Mouse (Mus musculus) embryo, embryonic 9.5 days (tissue): ENCODE results near the gene Oard1.

Experiments used
- DNase-seq: peaks from one replicate; pipeline ENCODE4 v3.0.0-alpha.2; 2017; ENCODE audit errors: extremely low spot score

Gene Oard1

DNA sequence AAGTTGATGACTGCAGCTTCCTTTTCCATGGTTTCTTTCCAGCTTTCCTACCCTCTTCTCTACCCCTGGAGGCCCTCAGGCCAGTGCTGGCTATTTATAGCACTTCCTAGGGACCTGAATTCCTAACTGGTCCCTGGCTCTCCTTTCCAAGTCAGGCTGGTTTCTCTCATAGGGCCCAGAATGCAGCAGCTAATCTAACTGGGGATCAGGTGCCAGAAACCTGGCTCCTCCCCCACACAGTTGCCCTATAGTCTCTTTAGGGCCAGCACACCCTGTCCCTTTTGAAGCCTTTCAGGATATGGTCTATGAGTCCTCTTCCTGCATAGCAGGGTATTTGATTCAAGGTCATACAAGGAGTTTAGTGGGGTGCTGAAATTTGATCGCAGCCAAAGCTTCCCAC is 26.7 kb downstream of the Oard1 start:
- DNase-seq: no peak

DNA sequence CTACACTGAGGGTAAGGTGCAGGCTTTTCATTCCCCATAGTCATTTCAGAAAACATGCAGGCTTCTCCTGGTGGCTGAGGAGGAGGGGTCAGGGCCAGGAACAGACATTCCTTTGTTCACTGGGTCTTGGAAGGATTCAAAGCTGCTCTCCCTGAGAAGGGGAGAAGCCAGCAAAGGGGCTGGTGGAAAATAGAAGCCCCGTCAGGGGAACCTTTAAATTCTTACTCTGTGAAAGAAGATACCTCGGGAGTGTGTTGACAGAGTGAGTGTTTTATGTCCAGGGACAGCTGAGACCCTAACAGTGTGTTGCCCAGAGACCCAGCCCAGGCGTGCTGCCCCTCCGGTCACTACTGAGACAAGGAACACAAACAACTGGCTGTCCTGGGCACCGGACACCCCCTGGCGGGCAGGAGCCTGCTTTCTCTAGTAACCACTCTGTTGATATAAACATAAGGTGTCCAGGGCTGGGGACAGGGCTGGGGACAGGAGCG is 27.7 kb downstream of the Oard1 start:
- DNase-seq: peak; percentile 59

DNA sequence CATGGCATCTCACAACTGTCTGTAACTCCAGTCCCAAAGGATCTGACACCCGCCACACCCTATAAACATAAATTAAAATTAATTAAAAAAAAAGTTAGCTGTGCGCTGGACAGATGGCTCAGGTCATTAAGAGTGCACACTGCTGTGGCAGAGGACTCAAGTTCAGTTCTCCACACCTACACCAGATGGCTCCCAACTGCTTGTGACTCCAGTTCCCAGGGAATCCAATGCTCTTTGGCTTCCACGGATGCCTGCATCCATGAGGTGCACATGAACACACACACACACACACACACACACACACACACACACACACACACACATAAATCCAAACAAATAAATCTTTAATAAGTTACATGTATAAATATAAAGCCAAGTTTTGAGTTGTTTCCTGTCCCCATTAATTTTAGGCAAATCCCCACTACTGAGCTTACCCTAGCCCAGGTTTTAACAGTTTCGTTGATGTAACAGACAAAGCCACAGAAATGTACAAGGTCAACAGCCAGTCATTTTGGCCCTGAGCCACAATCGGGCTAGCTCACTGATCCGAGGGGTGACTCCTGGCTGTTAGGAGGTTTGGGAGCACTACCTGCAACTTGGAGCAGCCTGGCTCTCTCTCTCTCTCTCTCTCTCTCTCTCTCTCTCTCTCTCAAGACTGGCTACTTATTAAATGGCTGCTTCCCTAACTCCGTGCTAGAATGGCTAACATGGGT is 33.1 kb downstream of the Oard1 start:
- no peak for DNase-seq

DNA sequence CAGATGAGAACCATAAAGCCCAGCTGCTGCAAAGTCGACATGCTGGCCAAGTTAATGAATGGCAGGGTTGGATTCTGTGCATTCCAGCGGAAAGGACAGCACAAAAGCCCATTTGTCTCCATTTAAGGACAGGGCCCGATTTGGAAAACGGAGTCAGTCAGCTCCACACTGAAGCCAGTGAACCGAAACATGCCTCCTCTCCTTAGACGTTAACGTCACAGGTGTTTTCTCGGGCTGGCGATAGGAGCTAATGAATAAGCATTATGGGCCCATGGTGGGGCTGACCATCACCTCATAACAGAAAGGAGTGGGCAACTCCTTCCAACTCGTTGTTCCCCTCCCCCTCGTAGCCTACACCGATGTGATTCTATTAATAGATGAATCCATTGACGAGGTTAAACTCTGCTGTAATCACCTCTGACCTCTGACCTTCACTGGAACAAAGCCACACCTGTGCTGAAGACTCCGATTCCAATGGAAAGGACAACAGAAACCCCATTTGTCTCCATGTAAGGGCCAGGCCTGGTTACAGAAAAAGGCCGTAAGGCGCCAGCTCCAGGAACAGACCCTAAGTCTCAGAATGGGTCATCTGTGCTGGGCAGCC is 33.8 kb downstream of the Oard1 start:
- no peak for DNase-seq

DNA sequence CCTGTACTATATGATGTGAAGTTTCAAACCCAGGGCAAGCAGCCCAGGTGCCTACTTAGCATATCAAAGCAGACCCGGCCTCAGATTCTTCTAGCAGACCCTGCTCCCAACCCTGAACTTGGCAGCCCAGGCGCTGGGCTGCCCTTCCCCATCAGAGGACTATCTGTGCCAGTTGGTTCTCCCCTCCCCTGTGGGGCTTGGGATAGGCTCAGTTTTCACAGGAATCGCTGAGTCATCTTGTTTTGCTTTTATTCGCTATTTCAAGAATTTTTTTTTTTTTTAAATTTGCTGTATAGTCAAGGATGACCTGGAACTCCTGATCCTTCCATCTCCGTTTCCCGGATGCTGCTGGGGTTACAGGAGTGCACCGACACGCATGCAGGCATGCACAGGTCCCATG is 37.9 kb downstream of the Oard1 start:
- DNase-seq: no peak

DNA sequence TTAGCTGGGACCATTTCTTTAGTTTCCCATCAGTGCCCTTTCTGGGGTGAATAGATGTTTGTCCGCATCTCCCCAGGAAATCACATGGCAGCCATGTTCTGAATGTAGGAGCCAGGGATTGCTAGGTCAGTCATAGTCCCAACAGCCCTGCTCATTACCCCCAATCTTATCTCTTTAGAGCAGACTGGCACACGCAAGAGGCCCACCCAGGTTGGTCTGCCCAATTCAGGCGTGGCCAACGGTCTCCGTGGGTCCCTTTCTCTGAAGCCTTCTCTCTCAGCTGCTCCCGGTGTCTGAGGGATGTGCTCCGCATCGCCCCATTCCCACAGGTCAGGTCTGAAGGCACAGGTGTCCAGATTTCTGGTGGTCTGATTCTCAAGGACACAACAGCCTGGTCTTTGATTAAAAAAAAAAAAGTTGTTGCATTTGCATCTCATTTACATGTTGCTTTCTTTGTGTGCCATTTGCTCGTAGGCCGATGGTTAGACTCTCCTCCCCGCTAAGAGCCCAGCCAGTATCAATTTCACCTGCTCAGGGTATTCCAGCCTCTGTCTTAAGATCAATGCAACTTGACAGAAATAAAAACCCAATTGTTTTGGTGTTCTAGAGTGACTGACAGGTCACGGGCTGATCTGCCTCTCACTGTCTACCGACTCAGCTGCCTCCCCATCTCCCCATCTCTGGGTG is 41.0 kb downstream of the Oard1 start:
- DNase-seq: no peak

DNA sequence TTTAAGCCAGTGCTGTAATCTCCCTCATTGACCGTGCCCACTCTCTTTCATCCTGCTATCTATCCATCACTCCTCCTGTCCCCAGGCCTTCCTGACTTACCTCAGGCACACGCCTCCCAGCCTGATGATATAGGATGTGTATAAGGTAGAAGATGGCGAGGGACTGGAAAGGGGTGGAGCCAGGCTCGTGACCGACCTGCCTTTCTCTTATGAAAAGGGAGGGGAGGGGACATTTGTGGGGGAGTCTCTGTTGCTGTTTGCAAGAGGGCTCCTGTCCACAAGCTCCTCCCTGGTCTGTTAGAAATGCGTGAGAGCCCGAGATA is 41.5 kb downstream of the Oard1 start, which contains the start of gene Tspo2:
Tspo2 (minus strand) TSS at position 170 of the 323 bp plus-strand sequence.
- no peak for DNase-seq

DNA sequence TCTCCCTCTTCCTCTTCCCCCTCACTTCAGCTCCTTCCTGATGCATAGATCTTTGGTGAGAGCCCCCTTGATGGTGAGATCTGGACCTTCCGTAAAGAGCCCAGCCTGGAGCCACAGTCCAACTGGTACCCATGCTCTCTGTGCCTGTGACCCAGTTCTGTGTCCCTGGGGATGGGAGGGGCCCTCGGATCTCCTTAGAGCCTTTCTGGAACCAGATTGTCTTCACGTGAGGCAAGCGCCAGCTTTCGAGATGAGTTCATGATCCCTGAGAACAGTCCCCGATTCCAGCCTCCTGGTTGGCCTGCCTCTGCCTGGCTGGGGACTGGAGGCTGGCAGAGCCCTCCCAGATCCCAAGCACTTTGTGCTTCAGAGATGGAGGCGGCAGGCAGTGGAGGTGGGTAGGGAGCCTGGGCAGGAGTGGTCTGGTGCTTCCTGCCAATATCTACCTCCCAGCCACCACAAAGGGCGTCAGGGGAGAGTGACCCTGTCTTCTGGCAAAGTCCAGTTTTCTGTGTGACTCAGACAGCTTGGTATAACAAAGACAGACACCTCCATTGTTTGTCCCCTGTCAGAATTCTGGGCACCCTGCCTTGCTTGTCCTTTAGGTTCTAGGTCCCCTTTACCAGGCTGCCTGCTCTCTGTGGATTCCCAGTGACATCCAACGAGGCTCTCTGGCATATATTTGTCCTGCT is 42.1 kb downstream of the Oard1 start:
- no peak for DNase-seq

DNA sequence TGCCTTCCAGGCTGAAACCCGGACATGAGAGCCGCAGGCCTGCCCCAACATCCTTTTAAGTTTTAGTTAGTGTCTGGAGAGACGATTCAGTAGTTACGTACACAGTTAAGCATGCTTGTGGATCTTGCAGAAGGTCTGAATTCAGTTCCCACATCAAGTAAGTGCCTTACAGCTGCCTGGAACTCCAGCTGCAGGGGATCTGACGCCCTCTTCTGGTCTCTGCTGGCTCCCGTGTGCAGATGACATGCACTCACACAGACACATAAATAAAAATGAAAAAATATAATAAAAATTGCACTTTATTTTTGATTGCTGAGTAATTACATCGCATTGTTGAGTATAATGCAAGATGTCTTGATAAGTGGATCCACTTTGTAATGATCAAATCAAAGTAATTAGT is 43.7 kb downstream of the Oard1 start:
- no peak for DNase-seq

DNA sequence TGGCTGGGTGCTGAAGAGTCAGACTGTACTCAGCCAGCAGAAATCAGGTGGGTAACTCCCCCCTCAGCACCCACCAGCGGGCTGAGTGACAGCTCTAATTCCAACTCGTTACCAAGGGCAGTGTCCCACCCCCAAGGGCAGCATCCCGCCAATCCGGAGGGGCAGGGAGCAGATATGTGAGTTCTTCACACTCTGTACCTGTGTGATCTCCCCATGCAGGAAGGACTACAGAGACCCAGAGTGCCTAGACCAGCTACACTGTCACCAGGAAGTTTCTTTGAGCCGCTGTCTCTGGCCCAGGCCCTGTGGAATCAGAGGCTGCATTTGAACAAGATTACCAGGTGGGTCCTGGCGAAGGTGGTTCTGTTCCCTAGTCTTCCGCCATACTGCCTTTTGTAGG is 44.4 kb downstream of the Oard1 start:
- no peak for DNase-seq

DNA sequence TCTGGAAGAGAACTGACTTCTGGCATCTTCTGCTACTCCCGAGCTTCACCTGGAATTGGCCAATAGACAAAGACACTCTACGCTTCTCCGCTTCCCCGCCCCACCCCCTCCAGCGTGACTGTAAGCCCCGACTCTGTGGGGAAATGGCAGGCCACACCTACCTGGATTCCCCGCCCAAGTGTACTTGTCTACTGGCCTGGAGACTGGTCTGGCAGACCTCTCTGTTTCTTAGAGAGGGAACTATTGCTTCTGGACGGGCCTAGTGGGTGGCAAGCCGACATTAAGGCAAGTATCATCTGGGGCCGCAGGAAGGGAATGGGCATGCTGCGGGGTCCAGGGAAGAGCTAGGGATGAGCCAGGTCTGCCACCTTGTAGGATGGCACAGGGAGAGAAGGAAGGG is 44.9 kb downstream of the Oard1 start, which contains the start of gene Unc5cl:
Unc5cl (plus strand) TSS at position 214 of the 400 bp plus-strand sequence.
- no peak for DNase-seq

DNA sequence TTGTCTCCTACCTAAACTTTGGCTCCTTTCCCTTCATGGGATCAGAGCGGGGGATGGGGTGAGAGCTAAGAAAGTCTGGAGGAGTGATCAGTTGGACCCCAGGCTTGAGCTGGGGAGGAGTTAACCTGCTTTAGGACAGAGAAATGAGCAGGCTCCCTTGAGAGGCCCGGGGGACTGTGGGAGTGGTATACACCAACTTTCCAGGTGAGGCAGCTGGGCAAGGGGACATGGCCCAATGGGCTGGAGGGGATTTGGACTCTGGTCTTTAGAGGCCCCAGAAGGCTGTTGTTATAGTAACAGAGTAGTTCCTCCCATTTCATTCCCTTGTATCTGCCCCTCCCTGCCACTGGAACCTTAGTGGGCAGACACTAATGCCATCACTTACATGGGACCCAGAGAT is 46.1 kb downstream of the Oard1 start:
- DNase-seq: no peak

DNA sequence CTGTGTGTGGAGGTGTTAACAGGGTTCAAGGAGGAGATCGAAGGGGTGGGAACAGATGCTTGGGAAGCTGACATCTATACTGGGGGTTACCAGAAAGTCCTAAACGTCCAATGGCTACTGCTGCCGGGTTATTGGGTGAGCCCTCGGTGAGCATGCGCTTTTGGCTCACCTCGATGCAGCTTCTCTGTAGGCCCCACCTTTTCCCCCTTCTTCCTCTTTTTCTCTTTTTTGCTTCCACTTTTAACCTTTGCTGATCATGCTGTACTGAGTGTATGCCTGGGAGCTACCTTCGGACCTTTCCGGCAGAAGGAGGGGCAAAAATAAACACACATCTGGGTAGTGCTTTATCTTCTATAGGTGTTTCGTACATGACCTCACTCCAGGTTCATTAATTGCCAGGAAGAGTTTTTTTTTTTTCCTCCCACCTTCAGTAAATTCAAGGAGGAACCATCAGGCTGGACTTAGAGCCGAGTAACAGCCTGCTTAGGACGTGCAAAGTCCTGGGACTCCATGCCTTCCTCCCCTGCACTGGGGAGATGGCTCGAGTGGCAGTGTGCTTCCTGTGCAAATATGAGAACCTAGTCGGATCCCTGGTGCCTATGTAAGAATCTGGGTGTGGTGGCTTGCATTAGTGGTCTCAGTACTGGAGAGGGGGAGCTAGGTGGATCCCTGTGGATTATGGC is 48.3 kb downstream of the Oard1 start:
- no peak for DNase-seq

DNA sequence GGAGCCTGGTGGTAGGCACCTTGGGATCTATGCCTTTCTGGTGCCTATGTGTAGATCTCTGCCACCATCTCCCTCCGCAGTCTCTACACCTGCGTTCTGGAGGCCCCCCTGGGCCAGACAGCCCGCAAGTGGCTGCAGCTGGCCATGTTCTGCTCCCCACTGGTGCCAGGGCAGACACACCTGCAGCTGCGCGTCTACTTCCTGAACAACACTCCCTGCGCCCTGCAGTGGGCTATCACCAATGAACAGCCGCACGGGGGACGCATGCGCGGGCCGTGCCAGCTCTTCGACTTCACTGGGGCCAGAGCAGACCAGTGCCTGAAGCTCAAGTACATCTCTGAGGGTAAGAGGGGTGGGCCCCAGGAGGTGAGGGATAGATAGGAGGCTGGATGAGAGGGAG is 52.3 kb downstream of the Oard1 start:
- DNase-seq: no peak

DNA sequence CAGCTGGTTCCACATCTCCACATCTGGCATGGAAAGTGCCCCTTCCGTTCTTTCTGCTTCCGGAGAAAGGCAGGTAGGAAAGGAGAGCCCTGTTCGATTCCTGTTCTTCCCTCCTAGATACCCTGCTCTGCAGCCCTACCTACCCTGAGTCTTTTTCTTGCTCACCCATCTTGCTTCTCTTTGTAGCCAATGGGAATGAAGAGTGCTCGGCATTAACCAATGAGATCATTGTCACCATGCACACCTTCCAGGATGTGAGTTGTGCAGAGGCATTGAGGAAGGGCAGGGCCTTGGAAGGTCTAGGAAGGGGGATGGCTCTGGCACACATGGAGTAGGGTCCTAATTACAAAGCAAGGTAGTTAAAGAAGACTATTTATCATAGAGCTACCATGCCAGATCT is 53.6 kb downstream of the Oard1 start:
- DNase-seq: no peak
